Mouse (Mus musculus): ENCODE data around the gene Chst11. TPM values are rescaled to one million over a fixed set of nuclear protein-coding genes. Genes with fewer than 3 reads are reported as not detected.

Chst11 gene
- total RNA-seq, 2 experiments from 2014 or later = 12.5 to 20.8 TPM

DNA sequence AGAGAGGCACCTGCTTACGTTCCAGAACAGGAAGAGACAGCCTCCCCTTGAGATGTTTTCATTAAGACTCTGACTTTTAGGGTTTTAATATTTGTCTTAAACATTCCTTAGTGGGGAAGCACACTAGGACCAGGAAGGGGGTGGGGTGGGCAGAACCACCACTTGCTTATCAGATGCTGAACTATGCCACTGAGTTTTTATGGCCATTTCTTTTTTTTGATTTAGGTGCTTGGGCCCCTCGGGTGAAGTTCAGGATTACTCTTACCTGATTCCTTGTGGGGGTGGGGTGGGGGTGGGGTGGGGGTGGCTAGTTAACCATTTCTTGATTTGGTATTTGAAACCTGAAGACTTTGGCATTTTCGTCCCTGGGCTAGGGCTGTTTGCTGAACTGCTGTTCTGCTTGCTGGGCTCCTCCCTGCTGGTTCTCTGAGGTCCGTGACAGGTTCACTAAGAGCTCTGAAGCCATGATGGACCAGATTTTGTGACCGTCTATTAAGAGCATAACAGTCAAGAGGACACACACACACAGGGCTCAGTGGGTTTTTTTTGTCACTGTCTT lies 44.9 kb downstream of the Chst11 start:
- no peak for ATAC-seq (replicated peaks; ENCODE audit: poor library complexity, severe bottlenecking)

DNA sequence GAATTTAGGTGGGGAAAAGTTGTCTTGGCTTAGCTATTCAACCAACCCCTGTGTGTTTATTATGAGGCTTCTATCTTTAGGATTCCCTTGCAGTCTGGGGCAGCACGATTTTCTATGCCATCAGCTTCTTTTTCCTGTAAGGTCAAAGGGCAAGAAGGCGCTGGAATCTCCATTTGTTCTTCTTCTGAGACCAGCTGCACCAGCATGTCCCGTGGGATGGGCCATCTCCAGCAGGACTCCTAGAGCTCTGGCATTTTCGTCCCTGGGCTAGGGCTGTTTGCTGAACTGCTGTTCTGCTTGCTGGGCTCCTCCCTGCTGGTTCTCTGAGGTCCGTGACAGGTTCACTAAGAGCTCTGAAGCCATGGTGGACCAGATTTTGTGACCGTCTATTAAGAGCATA lies 45.6 kb downstream of the Chst11 start:
- ATAC-seq (replicated peaks; ENCODE audit: poor library complexity, severe bottlenecking) = no peak

DNA sequence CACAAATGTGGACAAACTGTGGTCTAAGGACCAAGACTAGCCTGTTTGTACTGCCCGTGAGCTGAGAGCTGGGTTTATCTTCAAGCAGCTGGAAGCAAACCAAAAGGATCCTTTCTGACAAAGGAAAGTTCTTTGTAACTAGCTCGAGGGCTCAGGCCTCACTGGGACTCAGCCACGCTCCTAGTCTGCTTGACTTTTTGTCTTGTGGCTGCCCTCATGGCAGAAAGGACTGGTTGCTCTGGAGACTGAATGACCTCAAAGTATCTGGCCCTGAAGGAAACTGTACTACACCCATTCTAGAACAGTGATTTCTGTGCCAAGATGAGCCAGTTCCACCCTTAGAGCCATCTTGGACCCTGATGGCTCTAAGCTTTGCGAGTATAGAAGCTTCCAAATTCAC lies 46.3 kb downstream of the Chst11 start:
- no peak for ATAC-seq (replicated peaks; ENCODE audit: poor library complexity, severe bottlenecking)

DNA sequence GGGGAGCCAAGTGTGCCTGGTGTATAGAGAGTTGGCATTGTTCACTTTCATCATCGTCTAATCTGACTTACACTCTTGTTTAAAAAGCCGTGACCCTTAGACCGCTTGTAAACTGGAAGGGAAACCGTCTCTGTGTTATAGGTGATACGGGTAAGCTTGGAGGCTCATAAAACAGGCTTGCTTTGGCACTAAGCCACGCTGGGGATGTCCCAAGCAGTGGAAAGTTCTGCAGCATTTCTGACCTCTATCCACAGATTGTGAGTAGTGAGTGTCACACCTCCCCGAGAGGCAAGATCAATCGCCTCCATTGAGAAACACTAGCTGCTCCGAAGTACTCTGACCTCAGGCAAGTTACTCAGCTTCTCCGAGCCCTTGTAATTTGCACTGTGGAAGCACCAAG lies 47.3 kb downstream of the Chst11 start:
- no peak for ATAC-seq (replicated peaks; ENCODE audit: poor library complexity, severe bottlenecking)

DNA sequence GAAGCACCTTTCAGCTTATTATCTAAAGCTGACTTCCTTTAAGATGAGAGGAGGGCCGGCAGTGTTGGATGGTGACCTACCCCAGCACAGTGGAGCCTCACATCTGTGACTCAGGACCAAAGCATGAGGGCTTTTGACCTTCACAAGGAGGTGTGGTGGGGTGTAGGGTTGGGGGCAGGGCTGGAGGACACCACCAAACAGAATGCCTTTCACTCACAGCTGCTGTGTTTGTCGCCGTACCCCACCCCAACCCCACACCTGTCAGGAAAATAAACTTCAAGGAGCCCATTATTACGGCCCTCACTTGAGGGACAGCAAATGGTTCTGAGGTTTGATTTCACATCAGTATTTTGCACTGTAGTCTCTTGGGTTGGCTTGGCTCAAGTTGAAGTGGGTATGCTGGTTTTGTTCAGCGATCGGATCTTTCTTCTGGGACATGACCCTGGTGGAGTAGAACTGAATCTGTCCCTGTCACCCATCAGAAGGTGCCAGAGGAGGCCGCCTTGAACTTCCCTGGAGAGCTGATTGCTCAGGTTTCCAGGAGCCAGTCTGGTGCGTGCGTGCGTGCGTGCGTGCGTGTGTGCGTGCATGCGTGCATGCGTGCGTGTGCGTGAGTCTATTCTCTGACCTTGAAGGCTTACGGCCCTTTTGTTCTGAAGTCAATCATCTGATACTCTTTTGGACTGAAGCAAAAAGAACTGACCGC lies 51.2 kb downstream of the Chst11 start:
- ATAC-seq (replicated peaks; ENCODE audit: poor library complexity, severe bottlenecking) = no peak

DNA sequence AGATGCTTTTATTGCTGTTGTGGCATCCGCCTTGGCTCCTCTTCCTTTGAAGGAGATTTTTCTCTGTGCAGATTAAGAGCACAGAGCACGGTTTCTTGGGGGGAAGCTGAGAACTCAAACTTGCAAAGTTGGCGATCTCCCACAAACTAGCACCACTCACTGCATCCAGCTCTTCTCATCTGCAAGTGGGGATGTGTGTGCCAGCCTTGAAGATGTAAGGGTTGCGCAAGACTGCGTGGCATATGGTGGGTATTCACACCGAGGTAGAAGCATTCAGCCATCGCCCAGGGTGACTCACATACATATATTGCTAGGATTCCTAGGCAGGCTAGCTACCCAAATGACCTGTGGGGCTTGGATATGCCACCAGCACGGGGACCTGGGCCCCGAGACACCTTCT lies 52.9 kb downstream of the Chst11 start:
- peak; percentile 54; the same call in 1 of the 2 replicates for ATAC-seq (replicated peaks; ENCODE audit: poor library complexity, severe bottlenecking)

DNA sequence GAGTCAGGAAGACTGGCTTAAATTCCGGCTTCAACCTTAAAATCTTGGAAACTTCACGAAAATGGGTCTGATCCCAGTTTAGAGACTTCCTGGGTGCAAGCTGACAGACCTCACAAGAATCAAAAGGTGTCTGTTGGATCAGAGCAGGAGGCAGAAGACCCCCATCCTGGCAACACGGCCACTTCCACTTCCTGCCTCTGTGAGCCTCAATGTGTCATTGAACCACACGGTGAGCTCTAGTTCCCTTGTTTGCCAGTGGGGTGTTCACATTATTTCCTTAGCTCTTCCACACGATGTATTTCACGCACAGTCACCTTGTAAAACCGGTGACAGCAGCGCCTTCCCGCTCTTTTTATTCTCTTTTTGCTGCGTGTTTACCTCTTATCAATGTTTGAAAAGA lies 54.1 kb downstream of the Chst11 start:
- peak; percentile 62 for ATAC-seq (replicated peaks; ENCODE audit: poor library complexity, severe bottlenecking)

DNA sequence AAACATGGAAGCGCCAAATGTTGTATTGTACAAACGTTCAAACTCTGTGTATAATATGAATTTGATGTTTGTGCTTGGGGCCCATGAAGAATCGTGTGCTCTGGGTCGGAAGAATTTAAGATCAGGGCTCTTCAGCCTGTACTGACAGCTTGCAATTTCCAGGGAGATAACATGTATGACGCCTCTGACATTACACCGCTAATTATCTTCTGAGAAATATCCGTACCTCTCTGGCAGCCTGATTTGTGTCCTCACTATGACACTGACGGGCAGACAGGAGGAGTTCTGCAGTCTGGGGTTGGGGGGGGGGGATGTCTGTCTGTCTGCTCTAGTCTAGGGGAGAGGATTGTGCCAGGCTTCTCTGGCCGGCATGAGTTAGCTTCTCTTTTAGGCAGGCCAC lies 56.6 kb downstream of the Chst11 start:
- ATAC-seq (replicated peaks; ENCODE audit: poor library complexity, severe bottlenecking) = no peak

DNA sequence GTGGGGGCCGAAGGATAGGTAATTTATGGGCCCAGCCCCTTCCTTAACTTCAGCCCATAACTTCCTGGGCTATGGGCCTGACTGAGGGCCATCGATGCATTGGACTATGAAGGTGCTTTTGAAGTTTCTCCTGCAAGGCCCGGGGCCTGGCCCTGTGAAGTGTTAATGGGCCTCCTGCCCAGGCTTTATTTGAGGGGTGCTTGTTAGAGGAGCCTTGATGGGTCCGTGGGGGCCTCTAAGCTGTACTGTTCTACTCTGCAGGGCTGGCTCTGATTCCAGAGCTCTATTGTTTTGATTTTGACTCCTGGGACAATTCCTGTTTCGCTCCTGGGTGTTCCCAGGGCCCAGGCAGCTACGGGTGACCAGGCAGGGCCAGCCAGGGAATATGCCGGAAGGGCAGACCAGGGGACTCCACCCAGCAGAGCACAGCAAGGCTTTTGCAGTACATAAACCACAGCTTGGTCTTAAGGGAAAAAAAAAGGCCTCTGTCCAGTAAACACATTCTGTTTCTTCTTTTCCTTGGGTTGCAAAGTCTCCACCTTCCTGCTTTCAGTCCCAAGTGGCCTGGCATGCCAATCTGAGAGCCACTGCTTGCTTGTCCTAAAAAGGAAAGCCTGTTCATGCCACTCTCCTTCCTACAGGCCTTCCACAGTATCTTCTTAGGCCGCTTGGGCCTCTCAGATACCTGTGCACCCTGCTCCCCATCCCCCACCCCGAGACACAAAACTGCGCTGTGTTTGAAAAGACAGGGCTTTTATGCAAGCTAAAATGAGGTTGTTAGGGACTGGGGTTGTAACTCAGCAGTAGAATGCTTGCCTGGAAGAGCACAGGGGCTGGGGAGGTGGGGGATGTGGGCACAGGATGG lies 57.5 kb downstream of the Chst11 start:
- ATAC-seq (replicated peaks; ENCODE audit: poor library complexity, severe bottlenecking) = no peak

DNA sequence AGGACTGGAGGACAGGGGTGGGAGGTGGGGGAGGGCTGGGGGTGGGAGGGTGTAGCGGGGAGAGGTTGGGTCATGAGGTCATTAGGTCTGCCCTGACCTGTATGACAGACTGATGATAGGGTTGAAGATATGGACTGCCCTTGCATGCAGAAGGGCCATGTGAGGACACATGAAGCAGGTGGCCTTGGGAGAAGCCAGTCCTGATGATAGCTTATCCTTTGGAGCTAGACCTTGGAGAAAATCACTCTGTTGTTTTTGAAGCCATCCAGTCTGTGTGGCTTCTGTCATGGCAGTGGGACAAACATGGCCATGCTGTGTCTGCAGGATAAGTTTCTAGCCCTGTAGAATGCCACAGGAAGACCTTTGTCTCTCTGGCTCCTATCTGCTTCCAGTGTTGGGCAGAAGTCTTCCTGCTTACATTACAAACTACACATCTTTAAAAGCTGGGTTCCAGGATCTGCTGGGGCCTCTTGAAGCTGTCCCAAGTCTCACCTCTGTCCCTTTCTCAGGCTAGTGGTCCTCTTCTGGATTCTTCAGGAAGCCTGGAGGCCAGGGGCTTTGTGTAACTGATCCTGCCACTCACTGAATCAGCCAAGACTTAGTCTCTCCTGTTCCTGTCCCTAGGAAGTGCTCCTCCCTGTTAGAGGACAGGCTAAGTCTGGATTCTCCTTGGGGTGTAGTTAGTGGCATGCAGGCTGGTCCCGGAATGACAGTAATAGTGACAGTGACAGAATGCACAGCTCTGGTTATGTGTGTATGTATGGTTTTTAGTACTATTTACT lies 58.4 kb downstream of the Chst11 start:
- ATAC-seq (replicated peaks; ENCODE audit: poor library complexity, severe bottlenecking) = no peak

DNA sequence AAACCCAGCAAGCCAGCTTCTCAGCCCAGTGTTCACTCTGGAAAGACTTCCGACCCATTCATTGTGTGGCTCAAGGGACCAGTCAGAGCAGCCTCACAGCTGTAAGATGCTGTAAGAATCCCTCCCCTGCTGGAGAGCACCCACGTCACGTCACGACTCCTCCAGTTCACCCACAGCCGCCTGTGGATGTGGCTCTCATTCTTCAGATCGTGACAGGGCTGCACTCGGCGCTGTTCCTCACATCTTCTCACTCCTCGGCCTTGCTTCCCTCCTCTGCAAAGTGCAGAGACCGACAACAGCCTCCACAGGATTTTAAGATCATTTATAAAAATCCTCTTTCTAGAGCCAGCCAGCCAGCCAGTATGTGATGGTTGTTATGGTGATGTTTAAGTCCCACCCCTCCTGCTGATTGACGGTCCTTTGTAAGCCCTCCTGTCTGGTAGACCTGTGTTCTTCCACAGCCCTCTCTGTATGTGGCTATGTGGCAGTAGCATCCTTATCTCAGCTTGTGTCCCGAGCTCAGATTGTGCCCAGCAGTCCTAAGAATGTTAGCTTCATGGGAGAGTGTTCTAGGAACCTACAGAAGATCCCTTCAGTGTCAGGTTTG lies 64.0 kb downstream of the Chst11 start:
- no peak for ATAC-seq (replicated peaks; ENCODE audit: poor library complexity, severe bottlenecking)

DNA sequence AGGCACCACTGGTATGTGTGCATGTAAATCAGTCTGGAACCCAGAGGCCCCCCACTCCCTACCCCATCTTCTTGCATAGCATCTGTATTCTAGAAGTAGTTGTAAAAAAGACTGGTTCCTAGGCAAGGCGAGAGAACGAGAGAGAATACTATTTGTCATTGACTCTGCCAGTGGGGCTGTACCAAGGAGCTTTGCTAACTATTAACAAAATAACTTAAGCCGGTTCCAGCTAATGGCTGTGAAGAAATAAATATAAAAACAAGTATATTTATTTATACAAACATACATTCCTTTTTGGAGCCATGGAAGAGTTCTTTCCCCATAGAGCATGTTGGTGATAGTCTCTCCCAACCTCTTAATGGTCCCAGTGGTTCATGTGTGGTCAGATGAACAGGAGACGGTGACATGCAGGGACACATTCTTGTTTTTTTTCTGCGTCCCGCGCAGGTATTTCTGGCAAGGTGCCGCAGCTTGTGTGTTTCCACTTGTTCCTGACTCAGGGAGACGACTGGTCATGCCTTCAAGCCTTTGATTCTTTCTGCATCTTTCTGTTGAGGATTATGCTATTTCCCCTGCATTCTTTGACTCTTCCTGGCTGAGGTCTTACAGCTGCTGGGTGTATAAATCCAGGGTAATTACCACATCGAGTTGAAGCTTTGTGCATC lies 68.7 kb downstream of the Chst11 start:
- no peak for ATAC-seq (replicated peaks; ENCODE audit: poor library complexity, severe bottlenecking)

DNA sequence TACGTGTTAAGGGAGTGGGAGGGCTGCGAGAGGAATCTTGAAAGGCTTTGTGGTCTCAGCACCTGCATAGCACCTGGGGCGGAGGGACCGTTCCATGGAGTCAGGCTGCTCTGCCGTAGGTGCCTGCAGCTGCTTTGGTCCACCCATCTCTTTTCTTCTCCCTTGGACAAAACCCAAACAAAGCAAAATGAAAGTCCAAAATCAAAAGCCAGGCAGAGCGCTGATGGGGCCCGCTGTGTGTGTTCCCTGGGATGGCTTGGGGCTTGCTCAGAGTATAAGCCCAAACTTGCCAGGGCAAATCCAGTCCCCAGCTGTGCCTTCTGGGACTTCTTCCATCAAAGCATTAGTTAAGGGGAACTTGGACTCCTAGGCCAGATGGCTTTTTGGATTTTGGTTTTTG lies 71.0 kb downstream of the Chst11 start:
- ATAC-seq (replicated peaks; ENCODE audit: poor library complexity, severe bottlenecking) = no peak

DNA sequence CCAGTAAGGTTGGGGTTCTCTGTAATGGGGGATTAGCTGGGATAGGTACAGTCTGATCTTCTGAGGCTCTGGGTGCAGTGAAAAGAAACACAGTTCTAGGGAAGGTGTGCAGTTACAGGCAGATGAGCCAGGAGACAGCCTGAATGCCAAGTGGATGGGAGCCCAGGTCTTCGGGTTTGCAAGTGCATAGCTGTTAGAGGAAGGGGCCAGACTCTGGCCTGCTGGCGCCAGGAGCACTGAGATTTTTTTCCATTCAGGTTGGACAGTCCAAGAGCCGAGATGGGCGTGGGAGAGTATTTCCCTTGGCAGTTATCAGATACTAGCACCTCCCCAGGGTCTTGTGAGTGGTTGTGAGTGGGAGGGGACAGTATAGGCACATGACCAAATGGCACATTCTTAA lies 71.6 kb downstream of the Chst11 start:
- no peak for ATAC-seq (replicated peaks; ENCODE audit: poor library complexity, severe bottlenecking)

DNA sequence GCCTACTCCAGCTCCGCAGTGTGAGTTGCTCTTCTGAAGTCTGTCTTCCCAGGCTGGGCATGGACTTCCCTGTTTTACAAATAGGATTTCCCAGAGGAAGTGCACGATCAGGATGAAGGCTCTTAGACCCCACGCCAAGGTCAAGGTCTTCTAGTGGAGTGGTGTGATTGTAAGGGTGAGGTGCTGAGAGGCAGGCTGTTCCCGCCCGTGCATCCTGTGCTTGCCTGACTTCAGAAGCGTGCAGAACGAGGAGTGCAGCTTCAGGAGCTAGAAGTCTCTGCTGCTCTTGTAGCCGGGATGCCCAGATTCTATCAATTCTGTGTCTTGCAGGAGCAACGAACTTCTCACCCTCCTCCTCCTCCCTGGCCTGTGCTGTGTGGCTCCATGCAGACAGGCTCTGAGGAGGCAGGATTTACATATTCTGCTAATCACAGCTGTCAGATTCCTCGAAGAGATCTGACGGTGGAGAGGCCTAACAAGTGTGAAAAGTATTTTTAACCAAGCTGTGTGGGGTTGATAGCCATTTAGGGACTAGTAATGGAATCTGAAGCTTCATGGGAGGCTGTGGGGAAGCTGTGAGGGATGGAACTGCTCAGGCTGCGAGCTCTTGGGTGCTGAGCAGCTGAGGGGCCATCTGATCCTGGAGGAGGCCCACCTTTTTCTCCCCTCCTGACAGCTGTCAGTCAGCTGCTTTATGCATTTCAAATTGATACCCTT lies 74.9 kb downstream of the Chst11 start:
- no peak for ATAC-seq (replicated peaks; ENCODE audit: poor library complexity, severe bottlenecking)

DNA sequence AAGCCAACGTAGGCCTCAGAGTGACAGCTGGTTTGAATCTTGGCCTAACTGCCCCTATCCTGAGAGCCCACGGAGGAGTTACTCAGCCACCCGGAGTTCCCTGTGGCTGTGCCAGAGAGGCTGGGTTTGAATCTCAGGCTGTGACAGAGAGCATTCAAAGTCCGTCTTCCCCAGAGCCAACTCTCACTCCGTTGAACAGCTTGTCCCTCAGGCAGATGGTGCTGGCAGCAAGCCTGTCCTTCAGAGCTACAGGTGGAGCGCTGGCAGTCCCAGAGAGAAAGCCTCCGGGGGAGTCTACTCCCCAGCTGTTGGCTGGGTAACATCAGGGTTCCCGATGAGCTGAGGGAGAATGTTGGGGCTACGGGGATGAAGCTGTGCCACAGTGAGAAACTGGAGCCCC lies 77.0 kb downstream of the Chst11 start:
- ATAC-seq (replicated peaks; ENCODE audit: poor library complexity, severe bottlenecking) = no peak

DNA sequence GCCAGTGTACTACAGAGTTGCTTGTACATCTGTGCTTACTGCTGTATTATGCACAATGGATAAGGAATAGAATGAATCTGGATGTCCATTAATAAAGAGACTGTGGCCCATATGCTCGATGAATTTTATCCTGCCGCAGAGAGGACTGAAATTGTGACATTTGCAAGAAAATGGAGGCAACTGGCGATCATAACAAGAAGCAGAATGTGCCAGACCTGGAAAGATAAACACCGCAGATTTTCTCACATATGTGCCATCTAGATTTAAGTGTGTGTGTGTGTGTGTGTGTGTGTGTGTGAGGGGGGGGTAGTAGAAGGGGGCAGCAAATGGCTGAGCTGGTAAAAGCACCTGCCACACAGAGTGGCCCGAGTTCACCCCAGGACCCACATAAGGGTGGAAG lies 79.5 kb downstream of the Chst11 start:
- ATAC-seq (replicated peaks; ENCODE audit: poor library complexity, severe bottlenecking) = no peak

DNA sequence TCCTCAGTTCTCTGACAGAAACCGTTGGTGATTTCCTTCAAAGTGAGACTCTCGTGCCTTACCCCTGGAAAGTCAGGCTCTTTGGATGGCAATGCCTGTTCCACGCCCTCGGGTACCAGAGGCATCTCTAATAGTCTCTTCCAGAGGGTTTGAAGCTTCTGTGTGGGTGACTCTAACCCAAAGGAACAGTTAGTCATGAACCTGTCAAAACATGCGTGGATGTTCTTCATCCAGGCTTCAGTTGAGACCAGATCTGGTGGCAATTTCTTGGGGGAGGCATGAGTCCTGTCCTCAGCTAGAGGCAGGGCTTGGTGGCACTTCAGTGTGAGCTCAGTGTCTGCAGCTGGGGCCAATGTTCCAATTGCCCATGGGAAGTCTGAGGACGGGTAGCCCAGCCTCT lies 80.9 kb downstream of the Chst11 start:
- ATAC-seq (replicated peaks; ENCODE audit: poor library complexity, severe bottlenecking) = no peak

DNA sequence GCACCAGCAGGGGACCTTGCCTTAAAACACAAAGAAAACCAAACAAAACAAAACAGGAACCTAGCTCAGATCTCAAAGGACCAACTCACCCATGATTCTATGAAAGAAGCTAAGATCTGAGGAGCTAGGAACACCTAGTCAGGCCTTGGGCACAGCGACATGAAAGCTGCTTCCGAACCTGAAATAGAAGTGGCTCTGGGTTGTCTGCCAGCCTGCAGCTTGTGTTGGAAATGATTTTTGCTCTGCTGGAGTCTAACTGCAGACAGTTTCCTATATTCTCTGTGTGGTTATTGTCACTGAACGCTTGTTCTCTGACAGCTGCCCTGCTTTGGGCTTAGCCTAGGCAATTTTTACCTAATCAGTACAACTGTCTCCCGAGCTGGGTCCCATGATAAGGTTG lies 82.0 kb downstream of the Chst11 start:
- ATAC-seq (replicated peaks; ENCODE audit: poor library complexity, severe bottlenecking) = no peak
